Mouse (Mus musculus) erythroblast, embryonic 14.5 days (primary cell): ENCODE results near the gene Tmem158. TPM values are rescaled to one million over a fixed set of nuclear protein-coding genes. Genes with fewer than 3 reads are reported as not detected.

Experiments used
- H3K27me3 ChIP-seq: 2 replicates; pipeline ENCODE4 v1.6.1; 2012; ENCODE audit warnings: inconsistent platforms; ENCODE audit not compliant: control insufficient read depth
- H3K36me3 ChIP-seq: 2 replicates; pipeline ENCODE4 v1.6.1; 2012; ENCODE audit warnings: mild to moderate bottlenecking, inconsistent platforms; ENCODE audit not compliant: control insufficient read depth
- H3K4me1 ChIP-seq: 2 replicates; pipeline ENCODE4 v1.6.1; 2012; ENCODE audit warnings: inconsistent platforms; ENCODE audit not compliant: control insufficient read depth
- H3K4me3 ChIP-seq: replicated peaks from 2 replicates; pipeline ENCODE3; 2012; ENCODE audit warnings: moderate library complexity, mild to moderate bottlenecking, inconsistent platforms
- H3K9me3 ChIP-seq: 2 replicates; pipeline ENCODE4 v1.6.1; 2012; ENCODE audit warnings: low read length, inconsistent platforms, mixed read lengths; ENCODE audit not compliant: control insufficient read depth
- GATA1 ChIP-seq: IDR thresholded peaks from 2 replicates; pipeline ENCODE4 v1.6.1; 2012; ENCODE audit warnings: low read length, inconsistent platforms, mixed read lengths
- TAL1 ChIP-seq: IDR thresholded peaks from 3 replicates; pipeline ENCODE4 v1.6.1; 2012; ENCODE audit warnings: low read length, inconsistent platforms, mixed read lengths
- polyA plus RNA-seq: library from polyadenylated mRNA; stranded (reverse); fragments of >175 nt; gene quantifications from 2 replicates; pipeline ENCODE4 v1.2.3, GENCODE M21; 2012

Gene Tmem158
- polyA plus RNA-seq, 1 experiment = 0.34 TPM

DNA sequence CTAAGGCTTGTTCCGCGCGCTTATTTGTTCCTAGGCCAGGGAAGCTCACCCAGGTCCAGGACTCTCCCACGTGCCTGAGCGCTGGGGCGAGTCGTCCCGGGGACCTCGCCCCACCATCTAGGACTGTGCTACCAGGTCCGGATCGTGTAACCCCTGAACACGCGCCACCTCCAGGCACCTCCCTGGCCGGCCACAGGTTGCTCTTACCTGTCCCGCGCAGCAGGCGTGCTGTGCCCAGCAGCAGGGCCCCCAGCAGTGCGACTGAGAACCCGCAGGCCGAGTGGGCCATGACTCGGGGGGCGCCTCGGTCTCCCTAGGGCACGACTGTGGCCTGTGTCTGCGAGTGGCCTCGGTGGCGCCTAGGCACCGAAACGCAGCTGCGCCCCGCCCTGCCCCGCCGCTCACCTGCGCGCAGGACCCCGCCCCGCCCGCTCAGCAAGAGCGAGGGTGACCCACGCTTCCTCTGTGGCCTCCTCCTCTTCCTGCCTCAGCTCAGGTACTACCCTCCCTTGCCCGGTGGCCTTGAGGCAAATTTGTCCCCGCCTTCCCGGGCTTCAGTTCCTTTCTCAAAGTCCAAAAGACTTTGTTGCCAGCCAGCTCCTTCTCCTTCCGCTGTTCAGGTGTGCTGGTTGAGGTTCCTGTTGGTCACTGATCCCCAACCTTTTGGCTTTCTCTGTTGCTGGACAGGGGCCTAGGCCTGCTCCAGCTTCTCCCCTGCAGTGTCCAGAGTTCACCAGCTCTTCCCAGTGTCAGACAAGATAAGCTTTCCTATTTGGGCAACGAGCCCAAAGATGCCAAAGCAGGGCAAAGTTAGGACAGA is 44.7 kb downstream of the Tmem158 start, which contains the start of gene Cdcp1:
Gene Cdcp1, minus strand, starts transcription at position 418 of the 820 bp plus-strand sequence.
- no peaks in the 10 kb centered on the region for H3K9me3 ChIP-seq
- H3K4me1 ChIP-seq = peaks cover 5% of the 10 kb centered on the region
- TF ChIP-seq GATA1 (no peak), TAL1 (no peak)
- no peaks in the 10 kb centered on the region for H3K36me3 ChIP-seq
- peaks cover 25% of the 10 kb centered on the region for H3K27me3 ChIP-seq
- peak within 1 kb of the TSS; percentile 27 for H3K4me3 ChIP-seq

GRCm38 (mm10) chr9:123213371-123213770 is 47.2 kb downstream of the Tmem158 start:
- TF ChIP-seq TAL1 = no peak
- no peak for TF ChIP-seq GATA1
- Histone ChIP-seq H3K27me3 (peaks cover 25% of the 10 kb centered on the region), H3K4me3 (no peak overlapping the region), H3K36me3 (no peaks in the 10 kb centered on the region), H3K4me1 (peaks cover 5% of the 10 kb centered on the region), H3K9me3 (no peaks in the 10 kb centered on the region)

Other genes with a start within 250 kb of the Tmem158 start
- 0.04 and 0.30 TPM in 2 replicates for gene Tmem42, start 239.4 kb downstream of the Tmem158 start, polyA plus RNA-seq
- 0.04 TPM in 1 of 2 replicates, not detected in the other for gene Tgm4, start 226.0 kb downstream of the Tmem158 start, polyA plus RNA-seq
- gene Zdhhc3, start 147.6 kb downstream of the Tmem158 start, polyA plus RNA-seq = 3.2 and 3.3 TPM in 2 replicates
- 0.53 and 0.86 TPM in 2 replicates for gene Exosc7, start 147.5 kb downstream of the Tmem158 start, polyA plus RNA-seq
- not detected in 2 replicates for gene Clec3b, start 109.8 kb downstream of the Tmem158 start, polyA plus RNA-seq
- gene Cdcp1, start 44.7 kb downstream of the Tmem158 start, polyA plus RNA-seq = not detected in 2 replicates
- 1.4 and 6.2 TPM in 2 replicates for gene Lars2, start 106.2 kb upstream of the Tmem158 start, polyA plus RNA-seq
- 1.1 TPM in 2 replicates for gene Limd1, start 217.9 kb upstream of the Tmem158 start, polyA plus RNA-seq